Mouse (Mus musculus): ENCODE data around the gene Necab2. TPM values are rescaled to one million over a fixed set of nuclear protein-coding genes. Genes with fewer than 3 reads are reported as not detected.

Necab2 gene
- polyA plus RNA-seq, 1 experiment from 2014 or later: 1.2 TPM

DNA sequence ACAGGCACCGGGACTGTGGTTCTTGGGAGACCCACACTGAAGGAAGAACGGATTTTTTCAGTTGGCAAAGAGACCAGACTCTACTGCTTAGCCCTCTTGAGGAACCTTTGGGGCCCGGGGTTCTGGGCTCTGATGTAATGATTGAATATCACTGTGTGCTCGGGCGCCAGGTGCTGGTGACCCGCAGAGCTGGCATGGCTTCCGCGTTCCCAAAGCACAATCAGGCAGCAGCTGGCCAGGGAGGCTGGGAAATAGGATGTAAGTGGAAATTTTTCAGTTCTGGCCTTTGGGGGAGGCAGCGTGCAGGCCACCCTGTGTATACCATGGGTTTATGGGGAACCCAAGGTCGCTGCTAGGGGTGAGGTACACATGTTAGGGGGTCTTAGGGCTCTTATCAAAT is 20.3 kb downstream of the Necab2 start:
- H3K4me3 ChIP-seq (ENCODE audit: low read depth, low read length): no peak overlapping the region
- no peak for ATAC-seq
- no peak overlapping the region for H3K9ac ChIP-seq (replicated peaks; ENCODE audit: low read depth)
- H3K36me3 ChIP-seq (ENCODE audit: insufficient read depth, low read length): no peaks in the 10 kb centered on the region
- no peak overlapping the region for H3K27ac ChIP-seq (ENCODE audit: low read length)
- H3K9me3 ChIP-seq (ENCODE audit: low read length): no peaks in the 10 kb centered on the region
- H3K27me3 ChIP-seq (replicated peaks; ENCODE audit: insufficient read depth, low read length): 0 out of 2 replicates have a peak, but pooled peaks cover 5% of the 10 kb centered on the region
- no peak overlapping the region for H3K4me2 ChIP-seq (replicated peaks; ENCODE audit: low read depth, low read length)
- no peak for DNase-seq (ENCODE audit: low spot score)
- 66% methylated on average over 10 of the region's 10 CpGs for WGBS
- no peaks in the 10 kb centered on the region for H3K4me1 ChIP-seq (ENCODE audit: insufficient read depth, low read depth, low read length)
- TF ChIP-seq CTCF (IDR thresholded peaks at IDR 0.05) (no peak), EP300 (IDR thresholded peaks at IDR 0.05) (no peak)

DNA sequence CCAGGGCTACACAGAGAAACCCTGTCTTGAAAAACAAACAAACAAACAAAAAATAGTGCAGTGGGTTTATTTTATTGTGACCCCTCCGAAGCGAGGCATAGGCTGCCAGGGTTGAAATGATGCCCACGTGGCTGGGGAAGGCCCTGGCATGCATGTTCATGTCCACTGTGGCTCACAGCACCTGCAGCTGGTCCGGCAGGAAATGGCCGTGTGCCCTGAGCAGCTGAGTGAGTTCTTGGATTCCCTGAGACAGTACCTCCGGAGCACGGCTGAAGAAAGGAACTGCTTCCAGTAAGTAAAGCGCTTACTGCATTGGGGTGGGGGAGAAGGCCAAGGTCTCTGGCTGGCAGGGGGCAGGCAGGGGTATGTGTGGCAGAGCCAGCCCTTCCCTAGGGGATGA is 21.6 kb downstream of the Necab2 start:
- no peak overlapping the region for H3K4me3 ChIP-seq (ENCODE audit: low read depth, low read length)
- H3K4me1 ChIP-seq (ENCODE audit: insufficient read depth, low read depth, low read length): no peaks in the 10 kb centered on the region
- 0 out of 2 replicates have a peak, but pooled peaks cover 5% of the 10 kb centered on the region for H3K27me3 ChIP-seq (replicated peaks; ENCODE audit: insufficient read depth, low read length)
- no peaks in the 10 kb centered on the region for H3K36me3 ChIP-seq (ENCODE audit: insufficient read depth, low read length)
- no peak for DNase-seq (ENCODE audit: low spot score)
- no peak overlapping the region for H3K27ac ChIP-seq (ENCODE audit: low read length)
- TF ChIP-seq EP300 (IDR thresholded peaks at IDR 0.05): no peak
- no peak for TF ChIP-seq CTCF (IDR thresholded peaks at IDR 0.05)
- no peaks in the 10 kb centered on the region for H3K9me3 ChIP-seq (ENCODE audit: low read length)
- no peak overlapping the region for H3K9ac ChIP-seq (replicated peaks; ENCODE audit: low read depth)
- ATAC-seq: no peak
- no peak overlapping the region for H3K4me2 ChIP-seq (replicated peaks; ENCODE audit: low read depth, low read length)
- 76% methylated on average over 8 of the region's 8 CpGs for WGBS

DNA sequence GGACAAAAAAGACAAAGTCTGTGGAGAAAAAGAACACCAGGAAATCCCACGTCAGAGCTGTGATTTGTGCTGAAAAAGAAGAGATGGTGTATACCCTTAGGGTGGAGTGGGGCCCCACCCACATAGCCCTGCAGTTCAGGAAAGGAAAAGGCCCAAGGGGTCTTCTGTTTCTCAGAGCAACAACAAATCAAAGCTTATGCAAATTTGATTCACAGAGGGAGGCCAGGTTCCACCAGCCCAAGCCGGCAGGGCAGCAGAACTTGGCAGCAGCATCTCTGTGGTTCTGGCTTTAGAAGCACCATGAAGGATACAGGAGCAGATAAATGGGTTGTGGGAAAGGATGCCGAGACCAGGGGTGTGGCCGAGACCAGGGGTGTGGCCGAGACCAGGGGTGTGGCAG is 32.2 kb downstream of the Necab2 start:
- no peaks in the 10 kb centered on the region for H3K27me3 ChIP-seq (replicated peaks; ENCODE audit: insufficient read depth, low read length)
- no peak overlapping the region for H3K9ac ChIP-seq (replicated peaks; ENCODE audit: low read depth)
- no peaks in the 10 kb centered on the region for H3K9me3 ChIP-seq (ENCODE audit: low read length)
- 27% methylated on average over 5 of the region's 5 CpGs for WGBS
- H3K36me3 ChIP-seq (ENCODE audit: insufficient read depth, low read length): no peaks in the 10 kb centered on the region
- no peaks in the 10 kb centered on the region for H3K4me1 ChIP-seq (ENCODE audit: insufficient read depth, low read depth, low read length)
- ATAC-seq: no peak
- H3K27ac ChIP-seq (ENCODE audit: low read length): no peak overlapping the region
- H3K4me3 ChIP-seq (ENCODE audit: low read depth, low read length): no peak overlapping the region
- no peak overlapping the region for H3K4me2 ChIP-seq (replicated peaks; ENCODE audit: low read depth, low read length)
- no peak for TF ChIP-seq CTCF (IDR thresholded peaks at IDR 0.05)
- TF ChIP-seq EP300 (IDR thresholded peaks at IDR 0.05): no peak
- DNase-seq (ENCODE audit: low spot score): no peak

DNA sequence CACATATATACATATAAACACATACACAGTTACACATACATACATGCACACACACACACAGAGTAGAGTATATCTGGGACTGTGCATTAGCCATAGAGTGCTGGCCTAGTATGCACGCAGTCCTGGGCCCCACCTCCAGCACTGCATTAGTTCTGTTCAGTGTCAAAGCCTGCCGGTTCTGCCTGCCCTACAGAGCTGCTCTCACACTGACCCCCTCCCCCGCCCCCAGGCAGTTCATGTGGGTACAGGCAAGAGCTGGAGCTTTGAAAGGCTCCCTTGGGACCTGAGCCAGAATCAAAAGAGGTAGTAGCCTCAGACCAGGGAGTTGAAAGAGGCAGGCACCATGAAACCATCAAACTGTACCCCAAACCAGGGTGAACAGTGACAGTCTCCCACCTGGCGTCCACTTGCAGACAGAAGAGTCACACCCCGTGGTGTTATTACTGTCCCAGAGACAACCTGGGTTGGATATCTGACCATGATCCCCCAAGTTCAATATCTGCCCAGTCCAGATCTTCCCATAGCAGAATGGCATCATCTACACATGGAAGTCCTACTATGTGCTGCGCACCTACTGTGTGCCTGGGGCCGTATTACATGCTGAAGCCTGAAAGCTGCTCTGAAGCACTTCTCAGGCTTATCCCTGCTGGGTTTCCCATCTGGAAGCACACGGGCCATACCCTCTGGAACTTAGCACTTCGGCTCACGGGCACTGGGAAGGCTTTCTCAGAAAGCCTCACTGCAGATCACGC is 37.8 kb downstream of the Necab2 start:
- no peak for ATAC-seq

DNA sequence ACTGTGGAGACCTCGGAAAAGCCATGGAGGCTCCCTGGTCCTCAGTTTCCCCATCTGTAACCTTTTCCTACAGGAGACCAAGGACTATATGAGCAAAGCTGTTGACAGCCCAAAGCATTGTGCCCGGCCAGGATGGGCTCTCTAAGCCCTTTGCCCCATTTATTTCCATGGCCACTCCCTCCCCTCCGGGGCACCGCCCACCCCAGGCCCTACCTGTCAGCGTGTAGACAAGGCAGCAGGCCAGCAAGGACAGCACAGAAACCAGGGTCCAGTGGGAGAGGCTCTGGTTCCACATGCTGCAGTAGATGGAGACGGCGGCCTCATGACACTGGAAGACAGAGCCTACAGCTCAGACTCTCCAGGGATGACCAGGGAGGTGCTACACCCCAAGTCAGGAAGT is 40.6 kb downstream of the Necab2 start:
- Histone ChIP-seq H3K9ac (replicated peaks; ENCODE audit: low read depth) (no peak overlapping the region), H3K4me3 (ENCODE audit: low read depth, low read length) (no peak overlapping the region), H3K9me3 (ENCODE audit: low read length) (no peaks in the 10 kb centered on the region), H3K27me3 (replicated peaks; ENCODE audit: insufficient read depth, low read length) (no peaks in the 10 kb centered on the region), H3K4me2 (replicated peaks; ENCODE audit: low read depth, low read length) (no peak overlapping the region), H3K4me1 (ENCODE audit: insufficient read depth, low read depth, low read length) (no peaks in the 10 kb centered on the region), H3K36me3 (ENCODE audit: insufficient read depth, low read length) (no peaks in the 10 kb centered on the region), H3K27ac (ENCODE audit: low read length) (no peak overlapping the region)
- DNase-seq (ENCODE audit: low spot score) (no peak), ATAC-seq (no peak)
- TF ChIP-seq CTCF (IDR thresholded peaks at IDR 0.05) (no peak), EP300 (IDR thresholded peaks at IDR 0.05) (no peak)
- 64% methylated on average over 7 of the region's 7 CpGs for WGBS

More for the DNA sequence above, 37.8 kb downstream of the Necab2 start:
- H3K36me3 ChIP-seq (ENCODE audit: insufficient read depth, low read length): no peaks in the 10 kb centered on the region
- no peak overlapping the region for H3K27ac ChIP-seq (ENCODE audit: low read length)
- 84% methylated on average over 11 of the region's 11 CpGs for WGBS
- no peak overlapping the region for H3K9ac ChIP-seq (replicated peaks; ENCODE audit: low read depth)
- DNase-seq (ENCODE audit: low spot score): no peak
- no peak overlapping the region for H3K4me2 ChIP-seq (replicated peaks; ENCODE audit: low read depth, low read length)
- no peaks in the 10 kb centered on the region for H3K9me3 ChIP-seq (ENCODE audit: low read length)
- H3K27me3 ChIP-seq (replicated peaks; ENCODE audit: insufficient read depth, low read length): no peaks in the 10 kb centered on the region
- no peaks in the 10 kb centered on the region for H3K4me1 ChIP-seq (ENCODE audit: insufficient read depth, low read depth, low read length)
- TF ChIP-seq EP300 (IDR thresholded peaks at IDR 0.05) (no peak), CTCF (IDR thresholded peaks at IDR 0.05) (no peak)
- no peak overlapping the region for H3K4me3 ChIP-seq (ENCODE audit: low read depth, low read length)

DNA sequence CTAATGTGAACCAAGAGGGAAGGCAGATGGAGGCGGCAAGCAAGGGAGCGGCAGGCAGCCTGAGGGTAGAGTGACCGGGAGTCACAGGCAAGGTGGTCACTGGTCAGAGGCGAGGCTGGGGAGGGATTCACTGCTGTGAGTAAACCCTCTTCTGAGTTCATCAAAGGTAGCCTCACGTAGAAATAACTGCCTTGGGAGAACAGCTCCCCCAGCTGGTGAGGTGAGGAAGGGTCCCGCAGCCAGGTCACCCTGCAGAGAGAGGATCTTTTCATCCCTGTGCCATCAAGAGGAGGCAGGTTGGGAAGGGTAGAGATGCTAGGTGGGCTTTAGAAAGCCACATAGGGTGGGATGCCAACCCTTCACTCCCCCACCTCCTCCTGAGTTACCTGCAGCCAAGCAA is 50.3 kb downstream of the Necab2 start:
- Histone ChIP-seq H3K27ac (ENCODE audit: low read length) (no peak overlapping the region), H3K4me3 (ENCODE audit: low read depth, low read length) (no peak overlapping the region), H3K4me1 (ENCODE audit: insufficient read depth, low read depth, low read length) (no peaks in the 10 kb centered on the region), H3K27me3 (replicated peaks; ENCODE audit: insufficient read depth, low read length) (no peaks in the 10 kb centered on the region), H3K36me3 (ENCODE audit: insufficient read depth, low read length) (no peaks in the 10 kb centered on the region), H3K9ac (replicated peaks; ENCODE audit: low read depth) (no peak overlapping the region), H3K4me2 (replicated peaks; ENCODE audit: low read depth, low read length) (no peak overlapping the region), H3K9me3 (ENCODE audit: low read length) (no peaks in the 10 kb centered on the region)
- DNase-seq (ENCODE audit: low spot score): peak; percentile 48
- TF ChIP-seq EP300 (IDR thresholded peaks at IDR 0.05) (no peak), CTCF (IDR thresholded peaks at IDR 0.05) (peak; percentile 82)
- ATAC-seq: no peak
- 29% methylated on average over 6 of the region's 6 CpGs for WGBS
